Mouse (Mus musculus) ES-E14 (cell line): ENCODE data around the gene Herc1.
A peak's percentile ranks its signal among the peaks of the same experiment; 100 is the strongest.

ENCODE experiments used
- CHD2 ChIP-seq: IDR thresholded peaks from 2 replicates; pipeline ENCODE4 v1.6.1; 2014; ENCODE audit warnings: mild to moderate bottlenecking, low read depth, low read length, inconsistent platforms
- HCFC1 ChIP-seq: IDR thresholded peaks from 2 replicates; pipeline ENCODE4 v1.6.1; 2012; ENCODE audit warnings: low read length, inconsistent platforms, borderline replicate concordance; ENCODE audit not compliant: insufficient read depth
- ZC3H11A ChIP-seq: IDR thresholded peaks from 2 replicates; pipeline ENCODE4 v1.6.1; 2012; ENCODE audit warnings: low read depth, mild to moderate bottlenecking, inconsistent platforms, low read length, borderline replicate concordance
- ZNF384 ChIP-seq: IDR thresholded peaks from 2 replicates; pipeline ENCODE4 v1.6.1; 2012; ENCODE audit warnings: low read depth, low read length, inconsistent platforms

- 0 out of 2 replicates have a peak, but pooled peaks have one; percentile 24 for TF ChIP-seq ZC3H11A
- TF ChIP-seq ZNF384: no peak
- no peak for TF ChIP-seq CHD2
- no peak for TF ChIP-seq HCFC1
Measured at GRCm38 (mm10) chr9:66465087-66465486, 114.8 kb downstream of the Herc1 start.
